Mouse (Mus musculus) spleen, postnatal 36 days (tissue): Measurements from ENCODE around the gene Fam107a.
A peak's percentile ranks its signal among the peaks of the same experiment; 100 is the strongest.
"Not testable (repeated sequence)": the region's sequence is repeated elsewhere in the genome, so short reads cannot be mapped to it uniquely, and the experiment has no call there.

Source experiments
- DNase-seq, 2 experiments: peaks; one replicate each; pipeline ENCODE4 v3.0.0; 2022; ENCODE audit warnings: low spot score in 2 of 2, mixed read lengths in 1 of 2

Fam107a gene

GRCm38 (mm10) chr14:8316366-8317193 is 1.2 kb downstream of the Fam107a start:
- DNase-seq = no peak

- no peak for DNase-seq
Measured at GRCm38 (mm10) chr14:8315169-8315568, 2.7 kb downstream of the Fam107a start.

- DNase-seq = peak in 1 of 2 experiments; percentile 6
Measured at GRCm38 (mm10) chr14:8314536-8314935, 3.3 kb downstream of the Fam107a start.

- no peak for DNase-seq
Measured at GRCm38 (mm10) chr14:8313877-8314276, 3.9 kb downstream of the Fam107a start.

GRCm38 (mm10) chr14:8309621-8310141 is 8.1 kb downstream of the Fam107a start:
- DNase-seq = no peak

- no peak for DNase-seq
Measured at GRCm38 (mm10) chr14:8308650-8309049, 9.2 kb downstream of the Fam107a start.

- DNase-seq = no peak
Measured at GRCm38 (mm10) chr14:8306884-8307283, 10.9 kb downstream of the Fam107a start.

- no peak for DNase-seq
Measured at GRCm38 (mm10) chr14:8305014-8305413, 12.8 kb downstream of the Fam107a start.

- DNase-seq = no peak
Measured at GRCm38 (mm10) chr14:8304082-8304481, 13.7 kb downstream of the Fam107a start.

- DNase-seq = no peak
Measured at GRCm38 (mm10) chr14:8302687-8303086, 15.1 kb downstream of the Fam107a start.

- peak in 1 of 2 experiments; percentile 9 for DNase-seq
Measured at GRCm38 (mm10) chr14:8300281-8300680, 17.5 kb downstream of the Fam107a start.

GRCm38 (mm10) chr14:8297889-8298293 is 19.9 kb downstream of the Fam107a start:
- DNase-seq = no peak

- DNase-seq = no peak
Measured at GRCm38 (mm10) chr14:8294257-8294656, 23.6 kb downstream of the Fam107a start.

GRCm38 (mm10) chr14:8286595-8286994 is 31.2 kb downstream of the Fam107a start:
- peak; percentile 50 to 79 for DNase-seq

- DNase-seq = no peak
Measured at GRCm38 (mm10) chr14:8283784-8284183, 34.0 kb downstream of the Fam107a start.

GRCm38 (mm10) chr14:8271281-8271680 is 46.5 kb downstream of the Fam107a start:
- not testable (repeated sequence) for DNase-seq

GRCm38 (mm10) chr14:8264378-8264777 is 53.4 kb downstream of the Fam107a start:
- no peak for DNase-seq

- DNase-seq = no peak
Measured at GRCm38 (mm10) chr14:8262242-8262641, 55.6 kb downstream of the Fam107a start.

- no peak for DNase-seq
Measured at GRCm38 (mm10) chr14:8260214-8260613, 57.6 kb downstream of the Fam107a start.

GRCm38 (mm10) chr14:8259166-8259565 is 58.7 kb downstream of the Fam107a start, which contains the start of gene Acox2:
Gene Acox2, minus strand, starts transcription at chr14:8259353.
- no peak for DNase-seq

- DNase-seq = no peak
Measured at GRCm38 (mm10) chr14:8258752-8259151, 59.1 kb downstream of the Fam107a start.

GRCm38 (mm10) chr14:8258335-8258627 is 59.5 kb downstream of the Fam107a start:
- no peak for DNase-seq

- DNase-seq = no peak
Measured at GRCm38 (mm10) chr14:8257521-8258334, 60.1 kb downstream of the Fam107a start.
